Mouse (Mus musculus) heart, adult 2 months (tissue): Measurements from ENCODE around the gene Vmn1r35. TPM values are rescaled to one million over a fixed set of nuclear protein-coding genes. Genes with fewer than 3 reads are reported as not detected.
"Not testable (repeated sequence)": the region's sequence is repeated elsewhere in the genome, so short reads cannot be mapped to it uniquely, and the experiment has no call there.

Experiments used
- DNase-seq, 2 experiments: peaks; one replicate each; pipeline ENCODE4 v3.0.0; 2021
- H3K27ac ChIP-seq: fragments of 200-600 bp; 2 replicates; pipeline ENCODE4 v1.8.1; 2022
- H3K27me3 ChIP-seq: fragments of 200-500 bp; 2 replicates; pipeline ENCODE4 v1.6.1; 2012; ENCODE audit warnings: mild to moderate bottlenecking, low read length, inconsistent platforms, mixed read lengths; ENCODE audit not compliant: control insufficient read depth, insufficient read depth
- H3K36me3 ChIP-seq: fragments of 200-500 bp; 2 replicates; pipeline ENCODE4 v1.6.1; 2012; ENCODE audit warnings: low read length, inconsistent platforms; ENCODE audit not compliant: control insufficient read depth, insufficient read depth
- H3K4me1 ChIP-seq: fragments of 200-500 bp; 2 replicates; pipeline ENCODE4 v1.6.1; 2011; ENCODE audit warnings: low read length; ENCODE audit not compliant: control insufficient read depth, insufficient read depth
- H3K4me3 ChIP-seq: fragments of 200-600 bp; 2 replicates; pipeline ENCODE4 v1.8.1; 2022
- H3K79me2 ChIP-seq: fragments of 200-500 bp; replicated peaks from 2 replicates; pipeline ENCODE4 v1.6.1; 2012; ENCODE audit warnings: mild to moderate bottlenecking, inconsistent platforms, low read length, moderate library complexity, mixed read lengths; ENCODE audit not compliant: control insufficient read depth, insufficient read depth
- H3K9ac ChIP-seq: fragments of 200-500 bp; 2 replicates; pipeline ENCODE4 v1.6.1; 2012; ENCODE audit warnings: low read depth, mild to moderate bottlenecking, control low read depth, inconsistent platforms, low read length, mixed read lengths
- CTCF ChIP-seq: fragments of 200-600 bp; IDR thresholded peaks from 2 replicates; pipeline ENCODE4 v1.8.1; 2022; ENCODE audit warnings: antibody characterized with exemption, mild to moderate bottlenecking, moderate library complexity
- EP300 ChIP-seq: fragments of 200-500 bp; IDR thresholded peaks from 2 replicates; pipeline ENCODE4 v1.6.1; 2011; ENCODE audit warnings: low read depth, low read length, control low read depth; ENCODE audit not compliant: insufficient read depth
- POLR2A ChIP-seq: fragments of 200-500 bp; IDR thresholded peaks from 2 replicates; pipeline ENCODE4 v1.6.1; 2011; ENCODE audit warnings: mild to moderate bottlenecking, low read depth, low read length, control low read depth; ENCODE audit not compliant: insufficient read depth
- WGBS: fragments of 180-500 bp; shearing (Covaris S2); methylation state at CpG from one replicate; pipeline ENCODE4 v1.1.7; 2018; 5-methylcytosine and 5-hydroxymethylcytosine counted together
- intact Hi-C: fragments of 180-260 bp; cut with DNase I; formaldehyde crosslinking; loops from one replicate; pipeline ENCODE4 v1.15.1; 2025
- long read RNA-seq: library from polyadenylated mRNA; stranded (forward); transcript quantifications from one replicate; pipeline ENCODE4 v2.0.0, GENCODE M21; 2021
- polyA plus RNA-seq: library from polyadenylated mRNA; depleted of rRNA; stranded (reverse); fragments of >200 nt; gene quantifications from 2 replicates; pipeline ENCODE4 v1.2.3, GENCODE M21; 2012; rRNA removed
- total RNA-seq, 2 experiments: library from RNA; stranded (reverse); gene quantifications; 2 replicates each; pipeline ENCODE4 v1.2.3; 2021

The Vmn1r35 gene
- not detected for total RNA-seq
- polyA plus RNA-seq, result not detected in 2 replicates
- long read RNA-seq, result 0 reads

GRCm38 (mm10) chr6:66685806-66686205, at the start of gene Vmn1r35:
TSS of gene Vmn1r35 (minus strand) at chr6:66685906.
- Histone ChIP-seq H3K9ac (no peak within 1 kb of the TSS), H3K79me2 (no peaks in the 10 kb centered on the region), H3K27me3 (no peaks in the 10 kb centered on the region), H3K4me1 (no peaks in the 10 kb centered on the region), H3K36me3 (no peaks in the 10 kb centered on the region), H3K4me3 (no peak within 1 kb of the TSS), H3K27ac (no peak within 1 kb of the TSS)
- TF ChIP-seq CTCF, result no peak
- DNase-seq, result no peak
- intact Hi-C loops, result no loop called here
- WGBS, result 68% methylated on average over 3 of the region's 3 CpGs

DNA sequence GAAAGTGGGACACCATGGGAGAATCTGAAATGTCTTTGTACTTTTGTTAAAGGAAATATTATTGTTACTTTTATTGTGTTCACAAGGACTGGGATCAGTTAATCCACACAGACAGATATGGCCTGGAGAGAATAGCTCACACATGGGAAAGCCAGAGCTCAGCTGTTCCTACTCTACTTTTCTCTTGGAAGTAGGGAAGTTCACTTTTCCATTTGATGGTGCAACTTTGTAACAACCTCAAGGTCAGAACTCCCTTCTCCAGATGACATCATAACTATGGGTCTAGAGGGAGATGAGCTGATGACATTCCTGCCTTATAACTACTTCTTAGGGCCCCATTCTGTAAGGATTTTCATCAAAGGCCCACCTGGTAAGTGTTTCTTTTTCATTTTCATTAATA, 43.4 kb upstream of the Vmn1r35 start, which contains the start of gene Vmn1r37:
Vmn1r37 (plus strand) TSS at position 301 of the 400 bp plus-strand sequence.
- H3K9ac ChIP-seq, H3K36me3 ChIP-seq, H3K27ac ChIP-seq, intact Hi-C loops, DNase-seq, H3K4me1 ChIP-seq, H3K27me3 ChIP-seq, H3K79me2 ChIP-seq, H3K4me3 ChIP-seq: not testable (repeated sequence)

GRCm38 (mm10) chr6:66719068-66719467, 33.4 kb upstream of the Vmn1r35 start, which contains the start of gene Vmn1r36:
TSS of gene Vmn1r36 (minus strand) at chr6:66719168.
- H3K79me2 ChIP-seq, DNase-seq, H3K9ac ChIP-seq, H3K4me1 ChIP-seq, H3K27ac ChIP-seq, intact Hi-C loops, H3K27me3 ChIP-seq, H3K36me3 ChIP-seq, H3K4me3 ChIP-seq: not testable (repeated sequence)
- 57% methylated on average over 2 of the region's 2 CpGs for WGBS

- H3K9ac ChIP-seq, result no peak overlapping the region
- H3K4me3 ChIP-seq, result no peak overlapping the region
- TF ChIP-seq EP300 (no peak), POLR2A (no peak), CTCF (no peak)
- H3K79me2 ChIP-seq, result no peaks in the 10 kb centered on the region
- DNase-seq, result no peak
- no peaks in the 10 kb centered on the region for H3K4me1 ChIP-seq
- no peak overlapping the region for H3K27ac ChIP-seq
- H3K27me3 ChIP-seq, result no peaks in the 10 kb centered on the region
- no peaks in the 10 kb centered on the region for H3K36me3 ChIP-seq
- intact Hi-C loops, result no loop called here
- WGBS, result 50% methylated on average over 3 of the region's 3 CpGs
These were observed 28.1 kb upstream of the Vmn1r35 start for GRCm38 (mm10) chr6:66713854-66714253.

GRCm38 (mm10) chr6:66708901-66709300, 23.2 kb upstream of the Vmn1r35 start:
- Histone ChIP-seq H3K79me2 (no peaks in the 10 kb centered on the region), H3K27me3 (no peaks in the 10 kb centered on the region), H3K4me1 (no peaks in the 10 kb centered on the region), H3K9ac (no peak overlapping the region), H3K4me3 (no peak overlapping the region), H3K36me3 (no peaks in the 10 kb centered on the region), H3K27ac (no peak overlapping the region)
- intact Hi-C loops, result no loop called here
- TF ChIP-seq POLR2A, result no peak
- no peak for TF ChIP-seq EP300
- no peak for TF ChIP-seq CTCF
- DNase-seq, result no peak

GRCm38 (mm10) chr6:66643779-66644178, 41.9 kb downstream of the Vmn1r35 start, which contains the start of gene Vmn1r34:
TSS of gene Vmn1r34 (minus strand) at chr6:66643879.
- H3K27ac ChIP-seq, result no peak within 1 kb of the TSS
- no peak within 1 kb of the TSS for H3K9ac ChIP-seq
- no peaks in the 10 kb centered on the region for H3K79me2 ChIP-seq
- 86% methylated on average over 1 of the region's 1 CpGs for WGBS
- H3K4me3 ChIP-seq, result no peak within 1 kb of the TSS
- H3K27me3 ChIP-seq, result no peaks in the 10 kb centered on the region
- TF ChIP-seq CTCF (no peak), POLR2A (no peak), EP300 (no peak)
- no peak for DNase-seq
- intact Hi-C loops, result no loop called here
- H3K4me1 ChIP-seq, result no peaks in the 10 kb centered on the region
- H3K36me3 ChIP-seq, result no peaks in the 10 kb centered on the region

Other genes with a start within 250 kb of the Vmn1r35 start
- 1 to 10 TPM; 2.7 to 2.8 TPM for gene Mad2l1, start 150.5 kb downstream of the Vmn1r35 start, total RNA-seq
- gene Mad2l1, start 150.5 kb downstream of the Vmn1r35 start, polyA plus RNA-seq, result 1.7 and 3.2 TPM in 2 replicates
- gene Vmn1r32, start 125.8 kb downstream of the Vmn1r35 start, total RNA-seq, result not detected
- gene Vmn1r32, start 125.8 kb downstream of the Vmn1r35 start, polyA plus RNA-seq, result not detected in 2 replicates
- gene Vmn1r33, start 67.6 kb downstream of the Vmn1r35 start, total RNA-seq, result not detected
- gene Vmn1r33, start 67.6 kb downstream of the Vmn1r35 start, polyA plus RNA-seq, result not detected in 2 replicates
- gene Vmn1r34, start 42.0 kb downstream of the Vmn1r35 start, total RNA-seq, result not detected
- gene Vmn1r34, start 42.0 kb downstream of the Vmn1r35 start, polyA plus RNA-seq, result not detected in 2 replicates
- not detected for gene Vmn1r36, start 33.3 kb upstream of the Vmn1r35 start, total RNA-seq
- not detected in 2 replicates for gene Vmn1r36, start 33.3 kb upstream of the Vmn1r35 start, polyA plus RNA-seq
- not detected for gene Vmn1r37, start 43.5 kb upstream of the Vmn1r35 start, total RNA-seq
- not detected in 2 replicates for gene Vmn1r37, start 43.5 kb upstream of the Vmn1r35 start, polyA plus RNA-seq
- not detected for gene Vmn1r38, start 96.7 kb upstream of the Vmn1r35 start, total RNA-seq
- not detected in 2 replicates for gene Vmn1r38, start 96.7 kb upstream of the Vmn1r35 start, polyA plus RNA-seq
- not detected for gene Vmn1r39, start 124.7 kb upstream of the Vmn1r35 start, total RNA-seq
- not detected in 2 replicates for gene Vmn1r39, start 124.7 kb upstream of the Vmn1r35 start, polyA plus RNA-seq
- 10 to 100 TPM; 34.4 to 35.6 TPM for gene Gng12, start 210.5 kb upstream of the Vmn1r35 start, total RNA-seq
- gene Gng12, start 210.5 kb upstream of the Vmn1r35 start, polyA plus RNA-seq, result 15.5 and 24.6 TPM in 2 replicates